Mouse (Mus musculus): ENCODE data around the gene Nek6. TPM values are rescaled to one million over a fixed set of nuclear protein-coding genes. Genes with fewer than 3 reads are reported as not detected.

Gene Nek6
- total RNA-seq, 2 experiments from 2014 or later, result 18.9 to 19.4 TPM

- no peak for DNase-seq
Observed at GRCm38 (mm10) chr2:38509004-38509719, 2.3 kb upstream of the Nek6 start.

- no peak for DNase-seq
Observed at GRCm38 (mm10) chr2:38510120-38510519, 1.3 kb upstream of the Nek6 start.

GRCm38 (mm10) chr2:38512308-38513182, 1.1 kb downstream of the Nek6 start:
- peak; percentile 74 for DNase-seq

- DNase-seq, result no peak
Observed at GRCm38 (mm10) chr2:38513183-38513529, 1.7 kb downstream of the Nek6 start.

GRCm38 (mm10) chr2:38514411-38514810, 3.0 kb downstream of the Nek6 start:
- no peak for DNase-seq

- no peak for DNase-seq
Observed at GRCm38 (mm10) chr2:38515446-38515845, 4.0 kb downstream of the Nek6 start.

- DNase-seq, result no peak
Observed at GRCm38 (mm10) chr2:38516471-38516870, 5.0 kb downstream of the Nek6 start.

- no peak for DNase-seq
Observed at GRCm38 (mm10) chr2:38517045-38517444, 5.6 kb downstream of the Nek6 start.

GRCm38 (mm10) chr2:38518719-38519118, 7.3 kb downstream of the Nek6 start:
- no peak for DNase-seq

- DNase-seq, result no peak
Observed at GRCm38 (mm10) chr2:38519934-38520333, 8.5 kb downstream of the Nek6 start.

GRCm38 (mm10) chr2:38521618-38522017, 10.2 kb downstream of the Nek6 start:
- DNase-seq, result no peak

- peak; percentile 34 for DNase-seq
Observed at GRCm38 (mm10) chr2:38522354-38522753, 10.9 kb downstream of the Nek6 start.

- DNase-seq, result peak; percentile 46
Observed at GRCm38 (mm10) chr2:38523781-38524445, 12.5 kb downstream of the Nek6 start.

- no peak for DNase-seq
Observed at GRCm38 (mm10) chr2:38525034-38525433, 13.6 kb downstream of the Nek6 start.

- no peak for DNase-seq
Observed at GRCm38 (mm10) chr2:38529582-38530152, 18.2 kb downstream of the Nek6 start.

GRCm38 (mm10) chr2:38530955-38531381, 19.5 kb downstream of the Nek6 start:
- no peak for DNase-seq

- peak; percentile 42 for DNase-seq
Observed at GRCm38 (mm10) chr2:38533322-38533721, 21.9 kb downstream of the Nek6 start.

- no peak for DNase-seq
Observed at GRCm38 (mm10) chr2:38533767-38534166, 22.3 kb downstream of the Nek6 start.

GRCm38 (mm10) chr2:38534241-38534940, 22.9 kb downstream of the Nek6 start:
- DNase-seq, result no peak

GRCm38 (mm10) chr2:38535051-38535450, 23.6 kb downstream of the Nek6 start:
- no peak for DNase-seq

GRCm38 (mm10) chr2:38535521-38536220, 24.2 kb downstream of the Nek6 start:
- no peak for DNase-seq
